Mouse (Mus musculus) C2C12 (cell line): Measurements from ENCODE around the gene Sgca. TPM values are rescaled to one million over a fixed set of nuclear protein-coding genes. Genes with fewer than 3 reads are reported as not detected.

Source experiments
- H3K27me3 ChIP-seq: one replicate; pipeline ENCODE4 v1.6.1; 2011; ENCODE audit not compliant: control insufficient read depth, insufficient read depth, insufficient read length
- H3K36me3 ChIP-seq: one replicate; pipeline ENCODE4 v1.6.1; 2011; ENCODE audit not compliant: control insufficient read depth, insufficient read depth
- H3K4me3 ChIP-seq: one replicate; pipeline ENCODE4 v1.5.1; 2011; ENCODE audit warnings: mild to moderate bottlenecking, control low read depth; ENCODE audit not compliant: poor library complexity, insufficient read depth, severe bottlenecking
- H3K79me2 ChIP-seq: one replicate; pipeline ENCODE4 v1.6.1; 2011; ENCODE audit not compliant: control insufficient read depth, insufficient read depth
- H3K79me3 ChIP-seq: one replicate; pipeline ENCODE4 v1.6.1; 2011; ENCODE audit warnings: low read depth, control low read depth
- H3ac ChIP-seq: one replicate; pipeline ENCODE3; 2011; ENCODE audit warnings: low read depth; ENCODE audit not compliant: control insufficient read depth, insufficient read length
- CEBPB ChIP-seq: IDR thresholded peaks from one replicate; pipeline ENCODE4 v1.6.1; 2011; ENCODE audit warnings: low read depth, mild to moderate bottlenecking, control low read depth, moderate library complexity
- CTCF ChIP-seq: IDR thresholded peaks from one replicate; pipeline ENCODE4 v1.5.1; 2011; ENCODE audit not compliant: control insufficient read depth, insufficient read depth, insufficient read length
- FOSL1 ChIP-seq: IDR thresholded peaks from one replicate; pipeline ENCODE4 v1.8.0; 2011; ENCODE audit warnings: mild to moderate bottlenecking, low read length; ENCODE audit not compliant: poor library complexity, insufficient read depth, severe bottlenecking
- MAX ChIP-seq: IDR thresholded peaks from one replicate; pipeline ENCODE4 v1.6.1; 2011; ENCODE audit warnings: mild to moderate bottlenecking, control low read depth
- MYOD1 ChIP-seq: IDR thresholded peaks from one replicate; pipeline ENCODE4 v1.6.1; 2011; ENCODE audit warnings: low read depth; ENCODE audit not compliant: control insufficient read depth, insufficient read length
- MYOG ChIP-seq: IDR thresholded peaks from one replicate; pipeline ENCODE4 v1.6.1; 2011; ENCODE audit not compliant: control insufficient read depth, insufficient read length; ENCODE audit errors: extremely low read depth
- USF1 ChIP-seq: IDR thresholded peaks from one replicate; pipeline ENCODE4 v1.6.1; 2011; ENCODE audit warnings: low read depth, mild to moderate bottlenecking, control low read depth, moderate library complexity
- polyA plus RNA-seq: library from polyadenylated mRNA; unstranded; fragments of >200 nt; fragmentation: generic; extraction: Trizol; gene quantifications from one replicate; pipeline ENCODE4 v1.2.1, GENCODE M21; 2012; ENCODE audit warnings: missing spikeins

The Sgca gene
- polyA plus RNA-seq, 1 experiment = 5.3 TPM

DNA sequence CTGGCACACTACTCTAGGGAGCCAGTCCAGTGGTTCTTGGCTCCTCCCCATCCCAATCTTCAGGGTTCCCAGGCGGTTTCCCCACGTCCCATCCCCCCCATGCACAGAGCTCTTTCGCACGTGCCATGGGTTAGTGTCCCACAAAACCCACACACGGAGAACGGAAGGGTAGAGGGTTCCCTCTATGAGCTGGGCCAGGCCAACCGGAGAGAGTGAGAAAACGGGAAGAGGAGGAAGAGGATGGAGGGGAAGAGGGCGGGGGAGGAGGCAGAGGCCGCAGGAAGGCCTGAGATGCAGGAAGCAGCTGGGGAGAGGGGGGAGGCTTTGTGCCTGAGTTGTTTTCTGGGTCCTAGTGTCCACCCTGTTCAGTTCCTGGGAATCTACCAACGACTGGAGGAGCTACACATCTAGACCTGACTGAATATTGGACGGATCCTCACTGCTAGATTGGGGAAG, 13.5 kb upstream of the Sgca start:
- H3K79me3 ChIP-seq = peaks cover 26% of the 10 kb centered on the region
- H3K4me3 ChIP-seq = peak overlapping the region; percentile 34
- H3K27me3 ChIP-seq = no peaks in the 10 kb centered on the region
- TF ChIP-seq MYOG (no peak), MYOD1 (peak; percentile 71), FOSL1 (no peak), USF1 (no peak), MAX (peak; percentile 15), CTCF (no peak)
- peak overlapping the region; percentile 69 for H3ac ChIP-seq
- H3K79me2 ChIP-seq = peaks cover 38% of the 10 kb centered on the region
- H3K36me3 ChIP-seq = peaks cover 6% of the 10 kb centered on the region

- peaks cover 32% of the 10 kb centered on the region for H3K79me2 ChIP-seq
- peak overlapping the region; percentile 69 for H3ac ChIP-seq
- TF ChIP-seq CEBPB = no peak
- TF ChIP-seq USF1 = no peak
- TF ChIP-seq MYOD1 = no peak
- TF ChIP-seq CTCF = no peak
- TF ChIP-seq MAX = no peak
- no peak for TF ChIP-seq MYOG
- TF ChIP-seq FOSL1 = no peak
- H3K4me3 ChIP-seq = peak overlapping the region; percentile 34
- no peaks in the 10 kb centered on the region for H3K27me3 ChIP-seq
- H3K36me3 ChIP-seq = no peaks in the 10 kb centered on the region
- peaks cover 20% of the 10 kb centered on the region for H3K79me3 ChIP-seq
Measured at GRCm38 (mm10) chr11:94988780-94989561, 12.8 kb upstream of the Sgca start.

DNA sequence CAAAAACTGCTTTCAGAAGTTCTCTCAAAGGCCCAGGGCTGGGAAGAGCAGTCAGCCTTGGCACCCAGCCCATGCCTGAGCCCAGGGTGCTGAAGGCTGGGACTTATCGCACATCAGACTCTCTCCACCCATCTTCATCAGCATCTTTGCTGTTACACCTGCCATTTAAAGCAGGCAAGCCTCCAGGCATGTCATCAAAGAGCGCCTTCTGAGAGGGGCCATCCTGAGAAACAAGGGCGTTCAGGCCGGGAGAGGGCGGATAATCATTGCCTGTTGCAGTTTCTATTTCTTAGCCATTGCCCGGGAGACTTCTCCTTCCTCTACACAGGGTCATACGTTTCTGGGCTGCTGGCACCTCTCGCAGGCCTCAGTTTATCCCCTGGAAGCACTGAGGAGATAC, 11.7 kb upstream of the Sgca start:
- no peak overlapping the region for H3ac ChIP-seq
- H3K36me3 ChIP-seq = no peaks in the 10 kb centered on the region
- peaks cover 9% of the 10 kb centered on the region for H3K79me3 ChIP-seq
- no peak overlapping the region for H3K4me3 ChIP-seq
- H3K27me3 ChIP-seq = no peaks in the 10 kb centered on the region
- TF ChIP-seq MAX (no peak), CEBPB (no peak), CTCF (no peak), USF1 (no peak), MYOG (no peak), FOSL1 (no peak), MYOD1 (no peak)
- H3K79me2 ChIP-seq = peaks cover 21% of the 10 kb centered on the region

GRCm38 (mm10) chr11:94987341-94987740, 11.2 kb upstream of the Sgca start:
- Histone ChIP-seq H3K27me3 (no peaks in the 10 kb centered on the region), H3K4me3 (no peak overlapping the region), H3ac (no peak overlapping the region), H3K36me3 (no peaks in the 10 kb centered on the region), H3K79me3 (peaks cover 5% of the 10 kb centered on the region), H3K79me2 (peaks cover 16% of the 10 kb centered on the region)
- TF ChIP-seq MAX (no peak), CEBPB (no peak), FOSL1 (no peak), CTCF (no peak), MYOD1 (no peak), MYOG (no peak), USF1 (no peak)

DNA sequence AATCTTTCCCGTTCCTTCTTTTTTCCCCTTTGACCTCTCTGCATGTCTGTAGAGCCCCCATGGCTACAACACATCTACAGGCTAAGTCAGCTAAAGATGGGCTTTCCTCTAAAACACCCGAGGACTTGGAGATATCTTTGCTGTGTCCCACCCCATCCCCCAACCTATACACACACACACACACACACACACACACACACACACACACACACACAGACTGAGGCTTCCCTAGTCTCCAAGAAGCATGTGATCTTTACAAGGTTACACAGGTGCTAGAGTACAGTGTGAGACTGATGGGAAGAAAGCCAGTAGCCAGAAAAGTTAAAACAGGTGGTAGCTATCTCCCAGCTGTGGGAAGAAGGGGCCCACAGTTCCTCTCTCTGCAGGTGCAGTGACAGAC, 10.3 kb upstream of the Sgca start:
- TF ChIP-seq FOSL1 (no peak), MYOG (no peak), USF1 (no peak), CEBPB (no peak), MYOD1 (no peak), MAX (no peak), CTCF (no peak)
- no peaks in the 10 kb centered on the region for H3K27me3 ChIP-seq
- no peak overlapping the region for H3K4me3 ChIP-seq
- no peaks in the 10 kb centered on the region for H3K36me3 ChIP-seq
- H3K79me2 ChIP-seq = peaks cover 7% of the 10 kb centered on the region
- H3ac ChIP-seq = no peak overlapping the region
- peaks cover 1% of the 10 kb centered on the region for H3K79me3 ChIP-seq

DNA sequence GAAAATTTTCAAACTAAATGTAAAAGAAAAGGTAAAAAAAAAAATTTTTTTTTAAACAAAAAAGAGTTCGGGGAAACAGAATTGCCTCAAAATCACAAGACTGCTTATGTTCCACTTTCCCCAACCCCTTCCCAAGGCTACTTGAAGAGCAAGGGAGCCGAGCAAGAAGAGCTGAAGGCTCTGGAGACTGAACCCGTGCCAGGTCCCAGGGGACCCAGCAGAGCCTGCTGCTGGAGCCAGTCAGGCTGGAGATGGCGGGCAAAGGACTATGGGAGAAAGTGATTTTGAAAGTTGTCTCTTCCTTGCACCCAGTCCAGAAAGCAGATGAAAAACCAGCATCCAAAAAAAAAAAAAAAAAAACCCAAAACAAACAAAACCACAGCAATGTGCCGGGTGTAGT, 9.7 kb upstream of the Sgca start:
- TF ChIP-seq FOSL1 (no peak), USF1 (no peak), CEBPB (no peak), MYOG (no peak), MYOD1 (no peak), MAX (no peak), CTCF (no peak)
- no peak overlapping the region for H3ac ChIP-seq
- no peaks in the 10 kb centered on the region for H3K79me3 ChIP-seq
- no peak overlapping the region for H3K4me3 ChIP-seq
- H3K36me3 ChIP-seq = no peaks in the 10 kb centered on the region
- H3K79me2 ChIP-seq = peaks cover under 1% of the 10 kb centered on the region
- H3K27me3 ChIP-seq = no peaks in the 10 kb centered on the region
